Mouse (Mus musculus) C2C12 (cell line): ENCODE results near the gene Moap1.

ENCODE experiments used
- CTCF ChIP-seq: IDR thresholded peaks from one replicate; pipeline ENCODE4 v1.5.1; 2011; ENCODE audit not compliant: control insufficient read depth, insufficient read depth, insufficient read length
- MAX ChIP-seq: IDR thresholded peaks from one replicate; pipeline ENCODE4 v1.6.1; 2011; ENCODE audit warnings: mild to moderate bottlenecking, control low read depth
- MYOD1 ChIP-seq: IDR thresholded peaks from one replicate; pipeline ENCODE4 v1.6.1; 2011; ENCODE audit warnings: low read depth; ENCODE audit not compliant: control insufficient read depth, insufficient read length
- USF1 ChIP-seq: IDR thresholded peaks from one replicate; pipeline ENCODE4 v1.6.1; 2011; ENCODE audit warnings: low read depth, mild to moderate bottlenecking, control low read depth, moderate library complexity

- TF ChIP-seq MAX (no peak), MYOD1 (no peak), USF1 (no peak), CTCF (no peak)
Measured at GRCm38 (mm10) chr12:102744839-102745238, 1.4 kb upstream of the Moap1 start.
